Mouse (Mus musculus) hindbrain, embryonic 16.5 days (tissue): ENCODE measurements around the gene Trim5. TPM values are rescaled to one million over a fixed set of nuclear protein-coding genes. Genes with fewer than 3 reads are reported as not detected.

Experiments used
- ATAC-seq: fragments of 200-750 bp; cut with Nextera tagmentation; 2 replicates; pipeline ENCODE4 v1.8.0; 2017; ENCODE audit warnings: moderate TSS enrichment, moderate library complexity
- H3K27ac ChIP-seq: fragments of 300-500 bp; sonication (generic); 2 replicates; pipeline ENCODE4 v1.5.1; 2014; ENCODE audit warnings: low read depth, mild to moderate bottlenecking, control low read depth, low read length, moderate library complexity
- H3K27me3 ChIP-seq: fragments of 300-500 bp; sonication (generic); replicated peaks from 2 replicates; pipeline ENCODE4 v1.6.1; 2014; ENCODE audit warnings: low read length; ENCODE audit not compliant: control insufficient read depth, insufficient read depth
- H3K36me3 ChIP-seq: fragments of 300-500 bp; sonication (generic); 2 replicates; pipeline ENCODE4 v1.6.1; 2014; ENCODE audit warnings: mild to moderate bottlenecking, low read length, moderate library complexity, mixed read lengths; ENCODE audit not compliant: control insufficient read depth, insufficient read depth
- H3K4me1 ChIP-seq: fragments of 300-500 bp; sonication (generic); 2 replicates; pipeline ENCODE4 v1.6.1; 2014; ENCODE audit warnings: low read depth, low read length; ENCODE audit not compliant: control insufficient read depth, insufficient read depth
- H3K4me2 ChIP-seq: fragments of 300-500 bp; sonication (generic); 2 replicates; pipeline ENCODE4 v1.6.1; 2014; ENCODE audit warnings: mild to moderate bottlenecking, low read length, control low read depth, moderate library complexity
- H3K4me3 ChIP-seq: fragments of 300-500 bp; sonication (generic); 2 replicates; pipeline ENCODE4 v1.5.1; 2014; ENCODE audit warnings: mild to moderate bottlenecking, low read length, control low read depth, moderate library complexity
- H3K9ac ChIP-seq: fragments of 300-500 bp; sonication (generic); 2 replicates; pipeline ENCODE4 v1.6.1; 2014; ENCODE audit warnings: low read depth, mild to moderate bottlenecking, control low read depth, low read length, moderate library complexity
- H3K9me3 ChIP-seq: fragments of 300-500 bp; sonication (generic); 2 replicates; pipeline ENCODE4 v1.6.1; 2014; ENCODE audit warnings: mild to moderate bottlenecking, low read length, moderate library complexity; ENCODE audit not compliant: control insufficient read depth
- WGBS: fragments of 180-500 bp; shearing (Covaris S2); extraction: QIAGEN DNeasy Blood & Tissue Kit; methylation state at CpG from one replicate; pipeline ENCODE4 v1.1.7; 2014; 5-methylcytosine and 5-hydroxymethylcytosine counted together
- polyA plus RNA-seq: library from polyadenylated mRNA; unstranded; fragments of >200 nt; fragmentation: Nextera tagmentation; extraction: Ambion mirVana; gene quantifications from 2 replicates; pipeline ENCODE4 v1.2.1, GENCODE M21; 2015

Gene Trim5
- polyA plus RNA-seq, 1 experiment from 2014 or later: 0.24 TPM

GRCm38 (mm10) chr7:104216011-104216535 lies 71.8 kb downstream of the Trim5 start:
- Histone ChIP-seq H3K27me3 (no peaks in the 10 kb centered on the region), H3K27ac (no peak overlapping the region), H3K4me3 (no peak overlapping the region), H3K36me3 (no peaks in the 10 kb centered on the region), H3K9ac (no peak overlapping the region), H3K4me1 (peaks cover 3% of the 10 kb centered on the region; the same call in 1 of the 2 replicates), H3K4me2 (no peak overlapping the region), H3K9me3 (no peaks in the 10 kb centered on the region)
- ATAC-seq: no peak
- WGBS: 55% methylated on average over 1 of the region's 1 CpGs

Other genes with a start within 250 kb of the Trim5 start
- not detected in 2 replicates for gene Olfr642, start 235.4 kb downstream of the Trim5 start, polyA plus RNA-seq
- not detected in 2 replicates for gene 4930516K23Rik, start 226.6 kb downstream of the Trim5 start, polyA plus RNA-seq
- gene Olfr644, start 216.2 kb downstream of the Trim5 start, polyA plus RNA-seq: not detected in 2 replicates
- gene Olfr645, start 202.6 kb downstream of the Trim5 start, polyA plus RNA-seq: not detected in 2 replicates
- not detected in 2 replicates for gene Olfr646, start 183.2 kb downstream of the Trim5 start, polyA plus RNA-seq
- not detected in 2 replicates for gene Ubqln5, start 158.3 kb downstream of the Trim5 start, polyA plus RNA-seq
- not detected in 2 replicates for gene Olfr643, start 150.7 kb downstream of the Trim5 start, polyA plus RNA-seq
- gene Ubqln3, start 144.8 kb downstream of the Trim5 start, polyA plus RNA-seq: not detected in 2 replicates
- gene Ubqlnl, start 137.5 kb downstream of the Trim5 start, polyA plus RNA-seq: not detected in 2 replicates
- gene Olfm5, start 123.3 kb downstream of the Trim5 start, polyA plus RNA-seq: not detected in 2 replicates
- 0.45 and 0.54 TPM in 2 replicates for gene Olfr648, start 104.7 kb downstream of the Trim5 start, polyA plus RNA-seq
- not detected in 2 replicates for gene Olfr649, start 92.1 kb downstream of the Trim5 start, polyA plus RNA-seq
- gene Trim6, start 69.3 kb downstream of the Trim5 start, polyA plus RNA-seq: 0.30 and 0.41 TPM in 2 replicates
- 0.97 and 1.2 TPM in 2 replicates for gene Trim34a, start 43.6 kb downstream of the Trim5 start, polyA plus RNA-seq
- gene Trim12a, start 27.4 kb upstream of the Trim5 start, polyA plus RNA-seq: 1.7 and 2.1 TPM in 2 replicates
- gene Trim34b, start 41.4 kb upstream of the Trim5 start, polyA plus RNA-seq: not detected in 2 replicates
- 1.2 and 1.4 TPM in 2 replicates for gene Trim12c, start 65.3 kb upstream of the Trim5 start, polyA plus RNA-seq
- gene Trim30b, start 81.8 kb upstream of the Trim5 start, polyA plus RNA-seq: not detected in 2 replicates
- 0.09 and 0.14 TPM in 2 replicates for gene Trim30c, start 112.7 kb upstream of the Trim5 start, polyA plus RNA-seq
- gene Trim30a, start 177.1 kb upstream of the Trim5 start, polyA plus RNA-seq: 0.48 and 0.61 TPM in 2 replicates
- gene Trim30d, start 219.8 kb upstream of the Trim5 start, polyA plus RNA-seq: 0.31 and 0.70 TPM in 2 replicates